8 mouse cellular contexts compared by ENCODE assay signal in the genomic region with DNA sequence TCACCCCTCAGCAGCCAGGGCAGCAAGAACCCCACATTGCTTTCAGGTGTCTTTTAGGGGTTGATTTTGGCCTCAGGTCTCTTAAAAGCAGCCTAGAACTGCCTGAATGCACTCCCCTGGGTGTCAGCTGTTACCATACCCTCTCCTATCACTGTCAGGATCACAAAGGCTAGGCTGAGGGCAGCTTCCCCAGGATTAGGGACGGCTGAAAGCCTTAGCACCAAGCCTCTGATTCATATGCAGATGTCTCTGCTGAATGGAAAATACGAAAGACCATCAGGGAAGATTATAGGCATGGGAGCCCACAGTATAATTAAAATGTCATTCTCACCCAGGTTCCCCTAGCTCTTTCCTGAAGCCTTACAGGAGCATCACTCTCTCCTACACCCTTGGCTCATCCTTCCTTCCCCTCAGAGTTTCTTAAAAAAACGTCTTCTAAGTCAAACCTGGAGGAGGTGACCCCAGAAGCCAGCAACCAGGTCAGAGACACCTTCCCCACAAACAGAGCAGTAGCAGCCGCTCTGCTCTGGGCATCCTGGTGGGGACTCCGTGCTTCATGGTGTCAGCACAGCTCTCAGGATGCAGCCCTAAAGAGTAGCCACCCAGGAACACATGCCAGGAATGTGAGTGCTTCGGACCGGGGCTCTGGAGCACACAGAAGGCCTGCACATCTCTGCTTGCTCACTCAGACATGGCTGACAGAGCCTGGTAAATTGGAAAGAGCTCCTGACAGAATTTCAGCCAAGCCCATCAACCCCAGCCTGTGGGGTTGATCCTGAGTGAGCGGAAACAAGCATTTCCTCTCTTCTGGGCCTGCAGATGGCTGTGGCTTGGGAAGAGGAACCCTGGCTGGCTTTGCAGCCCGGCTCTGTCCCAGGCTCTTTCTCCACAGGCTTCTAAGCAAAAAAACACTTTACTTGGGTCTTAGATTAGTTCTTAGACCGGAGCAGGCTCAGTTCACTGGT.
DNase-seq lines count a peak whose midpoint lies in the region; ATAC-seq and TF ChIP-seq lines count a peak whose summit lies in the region.

No protein-coding gene starts in this region.

- H3K36me3 ChIP-seq in midbrain, embryonic 10.5 days = no peaks in the 10 kb centered on the region
- no peaks in the 10 kb centered on the region for H3K36me3 ChIP-seq in midbrain, postnatal 0 days (ENCODE audit: insufficient read depth, low read length)
- no peaks in the 10 kb centered on the region for H3K36me3 ChIP-seq in forebrain, embryonic 16.5 days (ENCODE audit: control insufficient read depth, insufficient read depth)
- H3K36me3 ChIP-seq in intestine, embryonic 14.5 days (ENCODE audit: control insufficient read depth, insufficient read depth, low read length) = no peaks in the 10 kb centered on the region

- H3K9me3 ChIP-seq in midbrain, embryonic 10.5 days (replicated peaks) = no peaks in the 10 kb centered on the region
- no peaks in the 10 kb centered on the region for H3K9me3 ChIP-seq in midbrain, postnatal 0 days (ENCODE audit: low read length)
- no peaks in the 10 kb centered on the region for H3K9me3 ChIP-seq in forebrain, embryonic 16.5 days (ENCODE audit: control insufficient read depth, low read length)
- H3K9me3 ChIP-seq in intestine, embryonic 14.5 days (ENCODE audit: control insufficient read depth, low read length) = no peaks in the 10 kb centered on the region

- DNase-seq in midbrain, embryonic 10.5 days (ENCODE audit: low spot score) = peak; percentile 70
- DNase-seq in midbrain, postnatal 0 days (ENCODE audit: low spot score) = no peak
- no peak for DNase-seq in intestine, embryonic 14.5 days (ENCODE audit: low spot score)
- DNase-seq in lung, postnatal 10 days = peak; percentile 44
- DNase-seq in thymus, adult 18-20 months = no peak
- no peak for DNase-seq in spleen, postnatal 4 days (ENCODE audit: low spot score in 2 of 2)
- no peak for DNase-seq in MN1 (ENCODE audit: low spot score)

- H3K4me1 ChIP-seq in midbrain, embryonic 10.5 days = peaks cover 66% of the 10 kb centered on the region
- no peaks in the 10 kb centered on the region for H3K4me1 ChIP-seq in midbrain, postnatal 0 days (ENCODE audit: insufficient read depth, low read length)
- peaks cover 24% of the 10 kb centered on the region for H3K4me1 ChIP-seq in forebrain, embryonic 16.5 days (replicated peaks; ENCODE audit: control insufficient read depth, insufficient read depth, low read length)
- peaks cover 45% of the 10 kb centered on the region for H3K4me1 ChIP-seq in intestine, embryonic 14.5 days (replicated peaks; ENCODE audit: control insufficient read depth, insufficient read depth, low read length)

- ATAC-seq in midbrain, postnatal 0 days (ENCODE audit: low FRiP score) = no peak
- ATAC-seq in forebrain, embryonic 16.5 days = peak; percentile 87
- ATAC-seq in intestine, embryonic 14.5 days (replicated peaks; ENCODE audit: low FRiP score, low TSS enrichment, low read depth) = no peak

- peak overlapping the region; percentile 31 for H3K4me3 ChIP-seq in midbrain, embryonic 10.5 days
- H3K4me3 ChIP-seq in midbrain, postnatal 0 days (ENCODE audit: low read depth, low read length) = no peak overlapping the region
- H3K4me3 ChIP-seq in forebrain, embryonic 16.5 days (replicated peaks; ENCODE audit: low read length) = no peak overlapping the region
- no peak overlapping the region for H3K4me3 ChIP-seq in intestine, embryonic 14.5 days (ENCODE audit: low read depth, low read length)

- 14% methylated on average over 10 of the region's 10 CpGs for WGBS in midbrain, embryonic 10.5 days
- 22% methylated on average over 10 of the region's 10 CpGs for WGBS in midbrain, postnatal 0 days
- WGBS in forebrain, embryonic 16.5 days = 17% methylated on average over 10 of the region's 10 CpGs
- WGBS in intestine, embryonic 14.5 days = 37% methylated on average over 10 of the region's 10 CpGs

- H3K27me3 ChIP-seq in midbrain, embryonic 10.5 days (ENCODE audit: low read depth, poor library complexity, severe bottlenecking) = 0 out of 2 replicates have a peak, but pooled peaks cover 16% of the 10 kb centered on the region
- no peaks in the 10 kb centered on the region for H3K27me3 ChIP-seq in midbrain, postnatal 0 days (ENCODE audit: insufficient read depth, low read length)
- H3K27me3 ChIP-seq in forebrain, embryonic 16.5 days (replicated peaks; ENCODE audit: control insufficient read depth, insufficient read depth, low read length) = no peaks in the 10 kb centered on the region
- H3K27me3 ChIP-seq in intestine, embryonic 14.5 days (replicated peaks; ENCODE audit: control insufficient read depth, insufficient read depth, low read length) = no peaks in the 10 kb centered on the region

- H3K9ac ChIP-seq in midbrain, postnatal 0 days (replicated peaks; ENCODE audit: low read length, poor library complexity, severe bottlenecking) = no peak overlapping the region
- H3K9ac ChIP-seq in forebrain, embryonic 16.5 days (replicated peaks; ENCODE audit: low read depth, low read length) = no peak overlapping the region
- H3K9ac ChIP-seq in intestine, embryonic 14.5 days (ENCODE audit: low read length) = no peak overlapping the region

- peak overlapping the region; percentile 85 for H3K27ac ChIP-seq in midbrain, embryonic 10.5 days (replicated peaks)
- no peak overlapping the region for H3K27ac ChIP-seq in midbrain, postnatal 0 days (ENCODE audit: low read depth, low read length)
- H3K27ac ChIP-seq in forebrain, embryonic 16.5 days (ENCODE audit: low read length) = peak overlapping the region; percentile 62
- H3K27ac ChIP-seq in intestine, embryonic 14.5 days (ENCODE audit: low read depth) = peak overlapping the region; percentile 57

- H3K4me2 ChIP-seq in midbrain, postnatal 0 days (ENCODE audit: low read depth, low read length, poor library complexity, severe bottlenecking) = no peak overlapping the region
- no peak overlapping the region for H3K4me2 ChIP-seq in forebrain, embryonic 16.5 days (ENCODE audit: low read length)
- no peak overlapping the region for H3K4me2 ChIP-seq in intestine, embryonic 14.5 days (ENCODE audit: low read length)

- TF ChIP-seq CTCF in midbrain, postnatal 0 days (IDR thresholded peaks at IDR 0.05) = no peak

Comparison
In these comparisons a context has a peak if more than half of its experiments do, and no peak if none do; other contexts are left out.
1. DNase-seq: peak in midbrain, embryonic 10.5 days (single experiment) and lung, postnatal 10 days (single experiment); none in midbrain, postnatal 0 days (single experiment), intestine, embryonic 14.5 days (single experiment), thymus, adult 18-20 months (0 of 2), spleen, postnatal 4 days (0 of 2) and MN1 (single experiment).